Mouse (Mus musculus): Measurements from ENCODE around the gene 1700020D05Rik. TPM values are rescaled to one million over a fixed set of nuclear protein-coding genes. Genes with fewer than 3 reads are reported as not detected.

Gene 1700020D05Rik
- polyA plus RNA-seq, 2 experiments = 3.1 TPM; not detected in 1

DNA sequence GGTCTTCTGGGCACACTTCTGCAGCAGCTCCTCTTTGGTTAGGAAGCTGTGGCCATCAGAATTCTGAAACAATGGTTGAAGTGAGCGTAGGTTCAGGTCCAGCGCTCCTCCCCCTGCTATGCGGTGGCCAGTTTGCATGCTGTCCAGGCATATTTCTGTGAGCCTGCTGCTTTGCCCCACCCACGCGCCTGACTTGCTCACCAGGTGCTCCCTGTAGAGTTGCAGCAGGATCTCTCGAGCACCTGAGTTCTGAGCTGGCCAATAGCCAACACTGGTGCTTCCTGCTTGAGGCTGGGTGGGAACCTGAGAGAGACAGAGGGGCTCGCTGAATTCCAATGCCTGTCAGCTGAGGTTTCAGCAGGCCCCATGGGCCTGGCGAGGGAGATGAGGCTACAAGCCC lies 17.3 kb downstream of the 1700020D05Rik start:
- H3K9ac ChIP-seq (ENCODE audit: low read depth, low read length, severe bottlenecking) = no peak overlapping the region
- 79% methylated on average over 8 of the region's 8 CpGs for WGBS
- no peak overlapping the region for H3K4me2 ChIP-seq (replicated peaks; ENCODE audit: low read depth, low read length, severe bottlenecking)
- no peaks in the 10 kb centered on the region for H3K27me3 ChIP-seq (ENCODE audit: control insufficient read depth, insufficient read depth, low read length)
- no peak overlapping the region for H3K4me3 ChIP-seq (replicated peaks; ENCODE audit: low read length)
- H3K27ac ChIP-seq (replicated peaks; ENCODE audit: low read depth, low read length) = no peak overlapping the region
- TF ChIP-seq POLR2A (IDR thresholded peaks at IDR 0.05; ENCODE audit: borderline replicate concordance, extremely low read depth, insufficient read depth, insufficient read length) = no peak
- ATAC-seq (ENCODE audit: low FRiP score, low read depth) (no peak), DNase-seq (ENCODE audit: low spot score) (no peak)
- H3K9me3 ChIP-seq (ENCODE audit: control insufficient read depth, low read length) = no peaks in the 10 kb centered on the region
- peaks cover 51% of the 10 kb centered on the region for H3K36me3 ChIP-seq (ENCODE audit: control insufficient read depth, insufficient read depth, low read length)
- H3K4me1 ChIP-seq (ENCODE audit: control insufficient read depth, insufficient read depth, low read length) = peaks cover 14% of the 10 kb centered on the region

DNA sequence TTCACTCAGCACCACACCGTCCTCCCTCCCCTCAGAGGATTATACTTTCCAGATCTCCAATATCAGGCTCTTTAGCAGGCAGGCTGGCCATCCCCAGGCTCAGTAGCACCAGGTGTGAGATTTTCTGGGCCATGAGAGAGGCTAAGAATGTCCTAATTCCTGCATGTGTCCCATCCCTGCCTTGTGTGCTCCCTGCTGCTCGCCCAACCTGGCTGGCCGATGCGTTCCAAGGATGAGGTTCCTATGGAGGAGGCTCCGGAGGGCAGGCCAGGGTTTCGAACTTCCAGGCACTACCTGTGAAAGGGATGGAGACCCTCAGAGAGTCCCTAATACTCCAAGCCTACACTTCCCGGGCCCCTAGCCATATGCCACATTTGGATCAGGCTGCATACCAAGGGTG lies 17.8 kb downstream of the 1700020D05Rik start:
- no peaks in the 10 kb centered on the region for H3K27me3 ChIP-seq (ENCODE audit: control insufficient read depth, insufficient read depth, low read length)
- WGBS = 96% methylated on average over 7 of the region's 7 CpGs
- H3K9ac ChIP-seq (ENCODE audit: low read depth, low read length, severe bottlenecking) = no peak overlapping the region
- no peak for TF ChIP-seq POLR2A (IDR thresholded peaks at IDR 0.05; ENCODE audit: borderline replicate concordance, extremely low read depth, insufficient read depth, insufficient read length)
- DNase-seq (ENCODE audit: low spot score) (no peak), ATAC-seq (ENCODE audit: low FRiP score, low read depth) (no peak)
- H3K9me3 ChIP-seq (ENCODE audit: control insufficient read depth, low read length) = no peaks in the 10 kb centered on the region
- H3K36me3 ChIP-seq (ENCODE audit: control insufficient read depth, insufficient read depth, low read length) = peaks cover 56% of the 10 kb centered on the region
- H3K4me3 ChIP-seq (replicated peaks; ENCODE audit: low read length) = no peak overlapping the region
- H3K4me1 ChIP-seq (ENCODE audit: control insufficient read depth, insufficient read depth, low read length) = peaks cover 14% of the 10 kb centered on the region
- H3K27ac ChIP-seq (replicated peaks; ENCODE audit: low read depth, low read length) = no peak overlapping the region
- H3K4me2 ChIP-seq (replicated peaks; ENCODE audit: low read depth, low read length, severe bottlenecking) = no peak overlapping the region

DNA sequence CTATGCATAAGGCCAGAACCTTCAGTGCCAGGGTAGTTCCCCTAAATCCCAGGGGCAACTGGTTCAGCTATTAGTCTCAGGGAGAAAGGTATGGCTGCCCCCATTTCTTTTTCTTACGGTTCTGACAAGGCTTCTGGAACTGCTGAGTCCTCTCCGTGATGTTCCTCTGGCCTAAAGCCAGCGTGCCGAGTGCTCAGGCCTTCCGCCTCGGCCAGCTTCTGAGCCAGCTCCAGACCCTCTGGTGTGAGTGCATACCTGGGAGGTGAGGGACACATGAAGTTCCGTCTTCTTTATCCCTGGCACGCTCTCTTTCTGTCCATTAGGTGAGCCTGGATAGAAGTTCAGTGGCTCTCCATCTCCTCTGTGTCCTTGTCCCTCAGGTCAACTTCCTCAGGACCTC lies 18.2 kb downstream of the 1700020D05Rik start:
- DNase-seq (ENCODE audit: low spot score) = no peak
- H3K27me3 ChIP-seq (ENCODE audit: control insufficient read depth, insufficient read depth, low read length) = no peaks in the 10 kb centered on the region
- no peak for ATAC-seq (ENCODE audit: low FRiP score, low read depth)
- H3K9me3 ChIP-seq (ENCODE audit: control insufficient read depth, low read length) = no peaks in the 10 kb centered on the region
- 91% methylated on average over 8 of the region's 8 CpGs for WGBS
- no peak overlapping the region for H3K4me2 ChIP-seq (replicated peaks; ENCODE audit: low read depth, low read length, severe bottlenecking)
- no peak overlapping the region for H3K9ac ChIP-seq (ENCODE audit: low read depth, low read length, severe bottlenecking)
- no peak overlapping the region for H3K27ac ChIP-seq (replicated peaks; ENCODE audit: low read depth, low read length)
- no peak for TF ChIP-seq POLR2A (IDR thresholded peaks at IDR 0.05; ENCODE audit: borderline replicate concordance, extremely low read depth, insufficient read depth, insufficient read length)
- H3K36me3 ChIP-seq (ENCODE audit: control insufficient read depth, insufficient read depth, low read length) = peaks cover 61% of the 10 kb centered on the region
- no peak overlapping the region for H3K4me3 ChIP-seq (replicated peaks; ENCODE audit: low read length)
- H3K4me1 ChIP-seq (ENCODE audit: control insufficient read depth, insufficient read depth, low read length) = peaks cover 14% of the 10 kb centered on the region

DNA sequence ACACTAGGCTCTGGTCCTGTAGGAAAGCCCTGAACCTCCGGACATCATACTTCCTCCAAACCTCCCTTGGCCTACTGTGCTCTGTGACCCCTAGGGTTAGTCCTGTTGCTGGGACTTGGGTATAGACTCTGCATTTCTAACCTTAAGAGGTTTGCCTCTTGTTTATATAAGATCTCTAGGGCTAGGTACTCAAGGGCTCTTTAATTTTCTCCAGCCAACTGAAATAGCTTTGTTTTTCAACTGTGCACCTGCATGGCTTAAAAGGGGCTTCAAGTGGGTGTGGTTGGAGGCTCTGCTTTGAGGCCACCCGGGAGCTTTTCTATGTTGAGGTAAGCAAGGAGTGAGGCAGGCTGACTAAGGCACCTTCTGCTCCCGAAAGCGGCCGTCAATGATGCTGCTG lies 19.1 kb downstream of the 1700020D05Rik start:
- Histone ChIP-seq H3K27ac (replicated peaks; ENCODE audit: low read depth, low read length) (no peak overlapping the region), H3K9ac (ENCODE audit: low read depth, low read length, severe bottlenecking) (no peak overlapping the region), H3K27me3 (ENCODE audit: control insufficient read depth, insufficient read depth, low read length) (no peaks in the 10 kb centered on the region), H3K4me2 (replicated peaks; ENCODE audit: low read depth, low read length, severe bottlenecking) (no peak overlapping the region), H3K4me3 (replicated peaks; ENCODE audit: low read length) (no peak overlapping the region), H3K36me3 (ENCODE audit: control insufficient read depth, insufficient read depth, low read length) (peaks cover 69% of the 10 kb centered on the region), H3K9me3 (ENCODE audit: control insufficient read depth, low read length) (no peaks in the 10 kb centered on the region), H3K4me1 (ENCODE audit: control insufficient read depth, insufficient read depth, low read length) (peaks cover 11% of the 10 kb centered on the region)
- DNase-seq (ENCODE audit: low spot score) (no peak), ATAC-seq (ENCODE audit: low FRiP score, low read depth) (no peak)
- WGBS = 95% methylated on average over 5 of the region's 5 CpGs
- TF ChIP-seq POLR2A (IDR thresholded peaks at IDR 0.05; ENCODE audit: borderline replicate concordance, extremely low read depth, insufficient read depth, insufficient read length) = no peak

DNA sequence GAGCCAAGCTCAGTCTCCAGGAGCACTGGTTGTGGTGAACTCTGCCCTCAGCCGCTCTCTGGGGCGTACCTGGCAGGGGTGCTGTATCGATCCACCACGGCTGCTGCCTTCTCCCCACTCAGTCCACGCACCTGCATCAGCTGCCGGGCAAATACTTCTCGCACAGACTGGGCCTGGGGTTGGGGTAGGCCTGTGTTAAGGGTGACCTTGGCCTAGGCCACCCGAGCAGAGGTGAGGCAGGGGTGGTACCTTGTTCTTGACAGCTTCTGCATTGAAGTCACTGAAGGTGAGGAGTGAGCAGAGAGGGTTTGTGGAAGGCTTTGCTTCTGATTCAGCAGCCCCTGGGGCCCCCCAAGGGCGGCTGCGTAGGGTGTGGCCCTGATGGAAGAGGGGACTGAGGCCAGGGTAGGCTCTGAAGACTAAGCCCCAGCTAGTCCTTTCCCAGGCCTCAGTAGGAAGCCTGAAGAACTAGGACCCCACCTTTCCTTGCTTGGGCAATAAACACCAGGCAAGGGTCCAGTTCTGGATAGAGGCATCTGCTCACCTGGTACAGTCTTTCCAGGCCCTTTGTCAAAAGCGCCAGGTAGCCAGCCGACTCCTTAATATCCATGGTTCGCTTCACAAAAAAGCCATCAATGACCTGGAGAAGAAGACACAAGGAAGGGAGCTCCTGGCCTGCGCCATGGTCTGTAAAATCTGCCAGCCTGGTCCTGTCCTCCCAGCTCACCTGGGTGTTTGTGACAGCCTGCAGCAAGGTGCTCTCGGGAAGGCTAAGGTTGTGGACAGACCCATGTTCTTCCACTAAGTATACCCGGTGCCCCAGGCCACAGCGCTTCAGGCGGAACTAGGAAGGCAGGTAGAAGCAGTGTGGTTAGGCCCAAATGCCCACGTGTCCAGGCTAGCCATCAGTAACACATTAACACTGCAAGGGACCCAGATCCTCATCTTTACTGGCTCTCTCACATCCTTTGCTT lies 19.9 kb downstream of the 1700020D05Rik start:
- no peaks in the 10 kb centered on the region for H3K27me3 ChIP-seq (ENCODE audit: control insufficient read depth, insufficient read depth, low read length)
- no peak overlapping the region for H3K4me2 ChIP-seq (replicated peaks; ENCODE audit: low read depth, low read length, severe bottlenecking)
- no peak overlapping the region for H3K4me3 ChIP-seq (replicated peaks; ENCODE audit: low read length)
- ATAC-seq (ENCODE audit: low FRiP score, low read depth) (no peak), DNase-seq (ENCODE audit: low spot score) (no peak)
- H3K36me3 ChIP-seq (ENCODE audit: control insufficient read depth, insufficient read depth, low read length) = peaks cover 77% of the 10 kb centered on the region
- H3K9ac ChIP-seq (ENCODE audit: low read depth, low read length, severe bottlenecking) = no peak overlapping the region
- H3K27ac ChIP-seq (replicated peaks; ENCODE audit: low read depth, low read length) = no peak overlapping the region
- peaks cover 8% of the 10 kb centered on the region; the same call in 1 of the 2 replicates for H3K4me1 ChIP-seq (ENCODE audit: control insufficient read depth, insufficient read depth, low read length)
- no peak for TF ChIP-seq POLR2A (IDR thresholded peaks at IDR 0.05; ENCODE audit: borderline replicate concordance, extremely low read depth, insufficient read depth, insufficient read length)
- WGBS = 92% methylated on average over 19 of the region's 19 CpGs
- no peaks in the 10 kb centered on the region for H3K9me3 ChIP-seq (ENCODE audit: control insufficient read depth, low read length)
